Mouse (Mus musculus) cerebellum, adult 18-20 months (tissue): ENCODE results near the gene Gm21761.
"Not testable (repeated sequence)": the region's sequence is repeated elsewhere in the genome, so short reads cannot be mapped to it uniquely, and the experiment has no call there.

Experiments
- DNase-seq, 2 experiments: peaks; one replicate each; pipeline ENCODE4 v3.0.0; 2021

Gm21761 gene

DNA sequence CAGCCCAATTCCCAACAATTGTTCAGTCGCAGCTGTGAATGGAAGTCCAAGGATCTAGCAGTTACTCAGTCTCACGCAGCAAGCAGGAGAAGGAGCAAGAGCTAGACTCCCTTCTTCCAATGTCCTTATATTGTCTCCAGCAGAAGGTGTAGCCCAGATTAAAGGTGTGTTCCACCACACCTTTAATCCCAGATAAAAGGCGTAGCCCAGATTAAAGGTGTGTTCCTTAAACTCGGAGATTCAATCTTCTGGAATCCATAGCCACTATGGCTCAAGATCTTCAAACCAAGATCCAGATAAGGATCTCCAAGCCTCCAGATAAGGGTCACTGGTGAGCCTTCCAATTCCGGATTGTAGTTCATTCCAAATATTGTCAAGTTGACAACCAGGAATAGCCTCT is at the start of gene Gm21761:
Gm21761 (minus strand) TSS at position 101 of the 400 bp plus-strand sequence.
- not testable (repeated sequence) for DNase-seq

DNA sequence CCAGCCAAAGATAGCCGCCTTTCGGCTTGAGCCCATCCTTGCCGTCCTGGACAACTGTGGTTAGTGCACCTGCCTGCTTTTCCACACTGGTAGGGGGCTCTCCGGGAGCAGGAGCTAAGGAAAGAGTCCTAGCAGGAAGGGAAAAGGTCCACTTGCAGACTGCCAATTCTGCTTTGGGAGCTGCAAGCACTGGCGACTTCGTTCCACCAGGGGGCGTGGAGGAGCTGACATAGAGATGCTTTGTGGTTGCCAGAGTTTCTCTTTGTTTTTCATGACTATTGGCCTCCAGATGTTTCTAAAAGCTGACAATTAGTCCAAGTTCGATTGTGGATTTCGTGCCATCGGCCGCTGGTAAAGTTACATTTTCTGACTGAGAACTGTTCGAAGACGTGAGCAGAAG is 40.1 kb upstream of the Gm21761 start:
- DNase-seq = not testable (repeated sequence)

DNA sequence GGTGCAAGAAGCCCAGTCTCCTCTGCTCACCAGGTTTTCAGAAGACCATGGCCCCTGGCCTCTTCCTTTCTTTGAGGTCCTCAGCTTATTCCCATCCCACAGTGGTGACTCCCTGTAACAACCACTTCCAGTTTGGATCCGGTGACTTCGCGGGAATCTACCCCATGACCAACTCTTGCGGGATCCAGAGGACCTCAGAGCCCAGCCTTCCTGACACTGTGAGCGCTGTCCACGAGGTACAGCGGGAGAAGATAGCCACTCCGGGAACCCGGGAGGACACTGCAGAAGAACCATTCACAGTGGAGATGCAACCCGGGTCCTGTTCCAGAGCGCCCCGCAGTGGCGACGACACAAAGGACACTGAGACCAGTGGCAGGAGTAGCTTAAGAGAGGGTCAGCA is 39.1 kb upstream of the Gm21761 start:
- not testable (repeated sequence) for DNase-seq

DNA sequence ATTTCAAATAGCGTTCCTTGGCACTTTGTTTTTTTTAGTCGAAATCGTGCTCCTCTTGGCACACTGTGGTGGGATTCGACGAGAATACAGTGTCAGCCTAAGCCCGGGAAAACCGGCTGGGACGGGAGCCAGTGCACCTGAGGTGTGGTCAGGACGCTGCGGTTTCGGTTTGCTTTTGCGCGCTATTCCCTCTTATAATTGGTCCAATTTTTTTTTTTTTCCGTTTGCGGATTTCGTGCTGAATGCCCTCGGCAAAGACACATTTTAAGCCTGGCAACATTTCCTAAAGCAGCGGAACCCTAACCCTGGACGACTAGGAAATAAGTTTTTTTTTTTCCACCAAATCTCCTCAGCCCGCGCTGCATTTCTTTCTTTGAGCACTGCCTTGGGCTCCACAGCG is 36.9 kb upstream of the Gm21761 start:
- DNase-seq = peak; percentile 2 to 16

DNA sequence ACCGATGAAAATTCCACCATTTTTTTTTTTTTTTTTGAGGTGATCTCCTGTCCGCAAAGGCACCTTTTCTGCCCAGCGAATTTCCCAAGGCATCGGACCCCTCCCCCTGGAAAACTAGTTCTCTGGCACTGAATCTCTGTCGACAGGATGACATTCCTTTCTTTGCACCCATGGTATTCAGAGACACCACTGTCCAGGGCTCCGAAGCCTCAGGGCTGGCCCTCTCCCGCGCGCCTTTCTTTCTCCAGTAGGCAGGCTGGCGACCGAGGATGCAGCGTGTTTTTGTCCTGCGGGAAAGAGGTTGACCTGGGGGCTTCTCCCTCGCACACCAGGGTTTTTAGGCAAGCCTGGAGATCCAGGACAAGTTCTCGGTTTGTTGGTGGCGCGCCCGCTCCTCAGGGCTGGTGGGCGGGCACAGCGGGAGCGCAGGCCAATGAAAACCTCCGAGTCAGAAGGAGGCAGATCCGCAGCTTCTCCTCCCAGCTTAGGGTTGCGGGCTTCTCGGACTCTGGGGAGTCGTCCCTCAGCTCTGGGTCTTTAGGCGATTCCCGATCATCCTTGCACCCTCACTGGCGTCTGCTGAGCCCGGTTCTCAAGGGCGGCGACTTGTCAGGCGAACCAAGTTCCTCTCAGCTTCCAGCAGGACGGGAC is 36.4 kb upstream of the Gm21761 start:
- not testable (repeated sequence) for DNase-seq

DNA sequence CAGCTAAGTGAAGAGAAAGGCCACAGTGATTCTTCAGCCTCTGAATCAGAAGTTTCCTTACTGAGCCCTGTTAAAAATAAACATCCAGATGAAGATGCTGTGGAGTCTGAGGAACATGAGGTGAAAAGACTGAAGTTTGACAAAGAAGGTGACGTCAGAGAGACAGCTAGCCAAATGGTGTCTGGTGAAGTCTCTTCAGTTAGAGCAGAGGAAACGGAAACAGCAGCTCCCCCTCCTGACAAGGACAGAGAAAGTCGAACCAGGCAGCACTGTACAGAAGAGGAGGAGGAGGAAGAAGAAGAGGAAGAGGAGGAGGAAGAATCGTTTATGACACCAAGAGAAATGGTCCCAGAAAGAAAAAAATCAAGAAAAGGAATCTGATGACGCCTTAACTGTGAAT is 33.8 kb upstream of the Gm21761 start:
- DNase-seq = not testable (repeated sequence)

DNA sequence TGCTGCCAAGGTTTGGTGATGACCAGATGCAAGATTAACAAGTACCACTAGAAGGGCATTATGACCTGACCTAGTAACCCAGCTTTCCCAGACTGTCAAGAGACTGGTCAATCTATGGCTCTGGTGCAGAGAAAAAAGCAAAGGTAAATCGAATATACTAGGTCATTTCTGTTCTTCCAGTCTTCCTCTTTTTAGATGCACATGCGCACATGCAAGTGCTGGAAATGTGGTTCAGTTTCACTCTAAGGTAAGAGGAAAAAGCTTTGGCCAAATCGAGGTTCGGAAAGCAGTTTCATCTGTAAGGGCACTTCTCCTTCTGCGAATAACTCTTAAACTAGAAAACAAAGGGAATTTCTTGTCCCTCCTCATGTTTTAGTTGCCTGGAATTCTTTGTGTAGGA is 26.5 kb upstream of the Gm21761 start:
- not testable (repeated sequence) for DNase-seq

DNA sequence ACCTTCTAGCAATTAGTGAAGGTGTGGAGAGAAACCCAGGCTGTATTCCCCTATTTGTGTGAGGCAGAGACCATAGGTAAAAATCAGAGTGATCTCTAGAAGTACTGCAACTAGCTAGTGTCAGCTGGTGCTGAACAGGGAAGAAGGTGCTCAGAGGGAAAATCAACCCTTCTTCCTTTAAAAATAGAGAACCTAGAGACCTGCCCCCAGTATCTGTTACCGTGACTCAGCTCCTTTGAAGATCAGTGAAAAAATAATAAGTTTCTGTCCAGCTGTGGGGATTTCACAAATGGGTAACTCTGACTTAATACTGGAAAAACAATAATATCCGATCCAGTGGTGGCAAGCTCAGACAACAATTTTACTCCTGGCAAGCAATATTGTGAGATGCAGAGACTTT is 26.0 kb upstream of the Gm21761 start:
- not testable (repeated sequence) for DNase-seq

DNA sequence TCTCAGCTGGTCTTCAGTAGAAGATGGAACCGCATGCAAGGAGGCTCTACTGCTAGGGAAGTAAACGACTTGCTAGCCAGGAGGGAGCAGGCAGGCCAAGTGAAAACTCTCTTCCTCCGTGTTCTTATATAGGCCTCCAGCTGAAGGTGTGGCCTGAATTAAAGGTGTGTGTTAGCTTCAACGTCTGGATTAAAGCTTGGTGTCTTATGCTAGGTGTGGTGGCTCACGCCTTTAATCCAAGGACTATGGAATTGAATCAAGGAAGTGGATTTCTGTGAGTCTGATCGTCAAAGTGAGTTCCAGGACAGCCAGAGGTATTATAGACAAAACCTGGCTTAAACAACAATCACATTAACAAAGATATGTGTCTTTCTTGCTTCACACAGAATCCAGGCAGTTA is 21.6 kb upstream of the Gm21761 start, which contains the start of gene B020031M17Rik:
B020031M17Rik (minus strand) TSS at position 101 of the 400 bp plus-strand sequence.
- DNase-seq = not testable (repeated sequence)

DNA sequence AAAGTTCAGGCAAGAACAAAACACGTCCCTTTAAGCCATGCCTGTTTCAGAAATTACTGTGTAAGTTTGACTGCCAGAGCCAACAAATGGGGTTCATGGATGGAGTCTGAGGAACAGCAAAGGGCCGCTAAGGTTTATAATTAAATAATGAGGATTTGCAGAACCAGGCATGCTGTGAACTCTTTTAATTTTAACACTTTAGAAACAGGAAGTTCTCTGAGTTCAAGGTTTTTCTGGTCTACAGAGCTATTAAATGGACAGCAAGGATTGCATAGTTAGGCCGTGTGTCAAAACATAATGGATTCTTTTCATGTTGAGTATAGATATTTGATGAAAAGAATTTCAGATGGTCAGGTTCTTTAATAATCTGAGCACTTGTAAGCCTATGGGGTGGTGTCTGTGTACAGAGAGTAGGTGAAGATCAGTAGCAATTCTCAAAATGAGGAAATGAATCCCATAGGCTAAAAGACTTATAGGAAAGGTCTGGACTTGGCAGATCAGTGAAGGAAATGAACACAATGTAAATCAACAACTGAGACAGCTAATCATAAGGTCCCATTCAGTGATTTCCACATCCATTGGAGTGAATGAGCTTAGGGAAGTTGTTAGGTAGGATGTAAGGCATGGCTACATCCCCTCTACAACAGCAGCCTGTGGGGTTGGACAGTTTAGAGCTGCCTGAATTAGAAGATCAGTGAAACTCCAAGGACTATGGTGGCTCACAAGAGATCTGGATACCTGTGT is 4.3 kb downstream of the Gm21761 start:
- not testable (repeated sequence) for DNase-seq

DNA sequence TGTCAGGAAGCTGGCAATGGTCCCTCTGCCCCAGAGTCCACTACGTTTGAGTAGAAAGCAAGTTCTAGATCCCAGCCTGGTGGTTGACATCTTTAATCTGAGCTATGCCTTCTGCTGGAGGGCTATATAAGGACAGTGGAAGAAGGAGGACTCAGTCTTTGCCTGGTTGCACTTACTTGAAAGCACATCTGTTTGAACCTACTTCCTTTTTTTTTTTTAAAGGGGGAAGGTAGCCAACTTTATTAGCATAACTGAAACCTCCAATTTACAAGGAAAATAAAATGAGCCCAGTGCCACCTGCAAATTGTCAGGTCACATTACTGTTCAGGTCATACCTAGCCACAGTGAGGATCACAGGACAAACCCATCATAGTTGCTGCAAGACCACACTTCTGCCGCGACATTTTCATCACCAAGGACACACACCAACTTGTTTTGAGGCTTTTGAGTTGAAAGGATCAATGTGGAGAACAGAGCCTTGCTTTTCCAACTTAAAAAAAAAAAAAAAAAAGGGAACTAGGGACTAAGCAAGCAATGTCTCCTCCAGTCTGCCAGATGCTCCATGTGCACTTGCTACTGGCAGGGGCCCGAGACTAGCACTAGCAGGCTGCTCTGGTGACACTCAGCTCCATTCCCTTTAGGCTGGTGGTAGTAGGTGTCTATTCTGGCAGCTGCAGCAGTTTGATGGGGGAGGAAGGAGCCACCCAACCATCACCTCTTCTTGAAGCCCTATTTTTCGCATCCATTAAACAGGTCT is 11.9 kb downstream of the Gm21761 start:
- not testable (repeated sequence) for DNase-seq

DNA sequence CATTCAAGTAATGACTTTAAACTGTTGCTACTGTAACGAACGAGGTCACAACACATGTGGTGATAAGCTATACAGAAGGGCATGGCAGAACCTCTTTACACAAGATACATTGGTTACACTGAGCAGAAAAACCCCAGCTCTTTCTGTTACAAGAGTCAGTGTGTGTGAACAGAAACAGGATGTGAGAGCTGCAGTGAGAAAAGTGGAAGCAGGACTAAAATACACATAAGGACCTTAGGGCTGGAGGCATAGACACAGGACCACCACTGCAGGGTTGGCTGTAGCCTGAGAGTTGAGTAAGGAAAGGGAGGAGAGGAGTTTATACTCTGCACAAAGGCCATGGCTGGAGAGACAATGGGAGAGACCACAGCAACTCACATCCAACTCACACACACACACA is 12.6 kb downstream of the Gm21761 start:
- not testable (repeated sequence) for DNase-seq

DNA sequence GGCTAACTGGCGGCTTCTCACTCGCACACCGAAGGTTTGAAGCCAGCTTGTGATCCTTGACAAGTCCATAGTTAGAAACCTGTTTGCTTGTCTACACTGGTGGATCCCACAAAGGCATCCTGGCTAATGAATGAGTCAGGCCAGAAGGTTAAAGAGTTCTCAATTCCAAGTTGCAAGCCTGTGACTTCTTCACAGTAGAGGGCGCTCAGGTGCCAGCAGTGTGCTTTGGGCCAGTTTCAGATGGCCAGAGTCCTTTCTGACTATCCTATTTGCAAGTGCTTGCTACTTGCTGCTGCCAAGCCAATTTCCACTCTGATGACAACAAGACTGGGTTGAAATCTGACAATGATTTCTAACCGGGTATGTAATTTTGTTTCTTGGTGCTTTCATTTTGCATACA is 30.5 kb downstream of the Gm21761 start:
- not testable (repeated sequence) for DNase-seq

DNA sequence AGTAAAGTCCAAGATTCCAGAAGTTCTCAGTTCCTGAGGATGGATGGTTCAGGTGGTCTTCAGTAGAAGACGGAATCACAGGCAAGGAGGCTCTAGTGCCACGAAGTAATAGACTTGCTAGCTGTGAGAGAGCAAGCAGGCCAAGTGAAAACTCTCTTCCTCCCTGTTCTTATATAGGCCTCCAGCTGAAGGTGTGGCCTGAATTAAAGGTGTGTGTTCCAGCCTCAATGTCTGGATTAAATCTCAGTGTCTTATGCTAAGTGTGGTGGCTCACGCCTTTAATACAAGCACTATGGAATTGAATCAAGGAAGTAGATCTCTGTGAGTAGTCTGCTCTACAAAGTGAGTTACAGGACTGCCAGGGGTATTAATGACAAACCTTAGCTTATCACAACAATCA is 34.4 kb downstream of the Gm21761 start, which contains the start of gene Tcstv1:
Tcstv1 (minus strand) TSS at position 101 of the 400 bp plus-strand sequence.
- DNase-seq = not testable (repeated sequence)

DNA sequence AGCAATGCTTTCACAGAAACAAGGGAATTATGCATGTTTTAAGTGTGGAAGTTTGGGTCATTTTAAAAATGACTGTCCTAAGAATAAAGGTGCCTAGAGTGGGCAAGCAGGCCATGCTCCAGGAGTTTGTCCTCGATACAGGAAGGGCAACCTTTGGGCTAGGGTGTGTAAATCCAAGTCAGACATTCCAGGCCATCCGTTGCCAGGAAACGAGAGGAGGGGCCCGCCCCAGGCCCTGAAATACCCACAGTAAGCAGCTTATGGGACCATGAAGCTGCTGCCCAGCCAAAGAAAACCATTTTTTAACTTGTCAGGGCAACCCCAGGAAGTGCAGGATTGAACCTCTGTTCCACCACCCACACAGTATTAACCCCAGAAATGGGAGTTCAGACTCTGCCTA is 42.2 kb downstream of the Gm21761 start:
- not testable (repeated sequence) for DNase-seq

DNA sequence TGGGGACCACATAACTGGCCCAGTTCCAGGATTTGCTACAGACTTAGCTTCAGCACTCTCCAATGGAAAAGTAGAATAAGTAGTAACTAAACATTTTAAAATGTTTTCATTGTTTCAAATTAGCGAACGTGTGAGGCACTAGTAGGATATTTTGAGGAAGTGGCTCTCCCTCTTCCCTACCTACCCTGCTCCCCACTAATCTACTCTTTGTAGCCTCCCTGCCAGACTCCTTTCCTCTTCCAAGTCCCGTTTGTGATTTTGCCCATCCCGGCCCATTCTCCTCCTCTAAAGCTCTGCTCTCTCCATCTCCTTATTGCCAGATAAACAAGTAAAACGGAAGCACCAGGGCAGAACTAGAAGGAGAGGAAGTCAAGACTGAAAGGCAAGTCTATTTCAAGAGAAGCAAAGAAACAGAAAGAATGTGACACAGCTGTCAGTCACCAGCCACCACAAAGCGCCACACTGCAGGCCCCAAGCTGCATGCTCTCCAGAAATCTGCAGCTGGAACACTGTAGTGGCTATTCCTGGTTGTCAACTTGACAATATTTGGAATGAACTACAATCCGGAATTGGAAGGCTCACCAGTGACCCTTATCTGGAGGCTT is 64.6 kb downstream of the Gm21761 start:
- not testable (repeated sequence) for DNase-seq

DNA sequence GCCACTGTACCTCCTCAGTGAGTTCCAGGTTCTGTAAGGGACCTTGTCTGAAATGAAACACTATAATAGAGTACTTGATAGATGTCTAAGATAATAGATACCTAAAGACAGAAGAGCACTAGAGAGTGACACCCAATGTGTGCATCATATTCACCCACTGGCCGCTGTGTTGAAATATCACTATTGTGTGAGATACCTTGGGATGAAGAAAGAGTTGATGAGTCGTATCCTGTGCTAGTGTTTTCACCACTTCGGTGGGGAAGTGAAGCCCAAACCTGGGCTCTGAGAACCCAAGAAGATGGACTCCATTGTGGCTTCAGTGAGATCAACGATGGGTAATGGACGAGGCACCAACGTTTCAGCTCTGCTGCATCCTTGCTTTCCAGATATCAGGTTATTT is 66.7 kb downstream of the Gm21761 start:
- DNase-seq = not testable (repeated sequence)
